ENCODE assay signal across 7 mouse cellular contexts in the genomic region with DNA sequence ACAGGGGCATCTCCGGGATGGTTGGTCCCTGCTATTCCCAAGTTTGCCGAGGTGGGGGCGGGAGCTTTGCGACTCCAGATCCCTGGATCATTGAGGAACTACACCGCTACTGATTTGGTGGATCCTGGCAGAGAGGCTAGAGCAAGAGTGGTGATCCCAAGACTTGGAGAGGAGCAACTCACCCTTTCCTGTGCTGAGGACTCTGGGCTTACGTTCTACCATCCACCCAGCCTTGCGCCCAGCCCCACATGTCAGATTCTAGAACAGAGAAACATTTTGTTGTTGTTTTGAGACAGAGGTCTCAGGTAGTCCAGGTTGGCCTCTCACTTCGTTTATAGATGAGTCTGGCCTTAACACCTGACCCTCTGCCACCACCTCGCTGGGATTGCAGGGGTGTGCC. TPM values are rescaled to one million over a fixed set of nuclear protein-coding genes. Genes with fewer than 3 reads are reported as not detected.
A peak's percentile ranks its signal among the peaks of the same experiment; 100 is the strongest.
DNase-seq lines count a peak whose midpoint lies in the region; ATAC-seq and TF ChIP-seq lines count a peak whose summit lies in the region.

No protein-coding gene starts in this region.

- H3K27ac ChIP-seq in cortical plate, adult 2 months (ENCODE audit: insufficient read depth, low read length): peak overlapping the region; percentile 68
- peak overlapping the region; percentile 62 for H3K27ac ChIP-seq in hindbrain, embryonic 16.5 days (ENCODE audit: low read depth, low read length)

- H3K9ac ChIP-seq in hindbrain, embryonic 16.5 days (ENCODE audit: low read depth, low read length): peak overlapping the region; percentile 77

- peak; percentile 38; the same call in 1 of the 2 replicates for ATAC-seq in hindbrain, embryonic 16.5 days

- H3K4me2 ChIP-seq in hindbrain, embryonic 16.5 days (ENCODE audit: low read length): peak overlapping the region; percentile 99

- H3K4me1 ChIP-seq in lung, adult 2 months (ENCODE audit: control insufficient read depth, insufficient read depth, low read length): no peaks in the 10 kb centered on the region; the same call in 1 of the 2 replicates
- no peaks in the 10 kb centered on the region for H3K4me1 ChIP-seq in cortical plate, adult 2 months (ENCODE audit: control insufficient read depth, insufficient read depth, low read length)
- peaks cover 11% of the 10 kb centered on the region for H3K4me1 ChIP-seq in hindbrain, embryonic 16.5 days (ENCODE audit: control insufficient read depth, insufficient read depth, low read depth, low read length)

- H3K9me3 ChIP-seq in hindbrain, embryonic 16.5 days (ENCODE audit: control insufficient read depth, low read length): no peaks in the 10 kb centered on the region

- TF ChIP-seq POLR2A in lung, adult 2 months (IDR thresholded peaks at IDR 0.05; ENCODE audit: borderline replicate concordance, extremely low read depth, low read depth, low read length): no peak
- TF ChIP-seq POLR2A in cortical plate, adult 2 months (IDR thresholded peaks at IDR 0.05; ENCODE audit: extremely low read depth, insufficient read depth, low read length): no peak

- intact Hi-C loops in gastrocnemius, postnatal 14 days (cut with DNase I; ENCODE audit: low total_unique reads): no loop called here

- peaks cover 11% of the 10 kb centered on the region; the same call in 1 of the 2 replicates for H3K36me3 ChIP-seq in hindbrain, embryonic 16.5 days (ENCODE audit: control insufficient read depth, insufficient read depth, low read length)

- no peak for DNase-seq in lung, adult 2 months
- DNase-seq in lung, adult 18-20 months: no peak
- DNase-seq in naive thymus-derived CD4-positive, alpha-beta T cell, adult 2 months (ENCODE audit: low read depth): peak; percentile 81
- DNase-seq in frontal cortex, postnatal 36 days (ENCODE audit: low spot score in 2 of 2): no peak
- no peak for DNase-seq in gastrocnemius, postnatal 14 days

- 4% methylated on average over 9 of the region's 9 CpGs for WGBS in lung, adult 2 months
- 12% methylated on average over 9 of the region's 9 CpGs for WGBS in hindbrain, embryonic 16.5 days

- H3K27me3 ChIP-seq in hindbrain, embryonic 16.5 days (replicated peaks; ENCODE audit: control insufficient read depth, insufficient read depth, low read length): no peaks in the 10 kb centered on the region

- H3K4me3 ChIP-seq in lung, adult 2 months (replicated peaks; ENCODE audit: extremely low read depth, low read depth, low read length): peak overlapping the region; percentile 67
- peak overlapping the region; percentile 70 for H3K4me3 ChIP-seq in cortical plate, adult 2 months (ENCODE audit: insufficient read depth, low read length)
- peak overlapping the region; percentile 67 for H3K4me3 ChIP-seq in hindbrain, embryonic 16.5 days (ENCODE audit: low read length)

- no peak for TF ChIP-seq CTCF in lung, adult 2 months (IDR thresholded peaks at IDR 0.05; ENCODE audit: insufficient read depth, low read length)
- TF ChIP-seq CTCF in cortical plate, adult 2 months (IDR thresholded peaks at IDR 0.05; ENCODE audit: extremely low read depth, insufficient read depth, low read length): no peak

RNA-seq across cellular contexts. Expression of gene Nfkbid, which starts 1.0 kb away (rescaled TPM):
- polyA plus RNA-seq in lung, adult 2 months (2012; rRNA removed): 7.2 and 8.6 TPM in 2 replicates
- 4.4 and 5.7 TPM in 2 replicates for polyA plus RNA-seq in cortical plate, adult 2 months (2012; rRNA removed)
- polyA plus RNA-seq in hindbrain, embryonic 16.5 days (2015; fragmentation: Nextera tagmentation; extraction: Ambion mirVana): 2.5 and 2.9 TPM in 2 replicates
- under 1 TPM; 0.21 to 0.33 TPM for total RNA-seq in gastrocnemius, postnatal 14 days (2021)

RNA-seq across cellular contexts. Expression of gene Hcst, which starts 2.9 kb away (rescaled TPM):
- 33.9 and 37.1 TPM in 2 replicates for polyA plus RNA-seq in lung, adult 2 months (2012; rRNA removed)
- 1.1 and 1.7 TPM in 2 replicates for polyA plus RNA-seq in cortical plate, adult 2 months (2012; rRNA removed)
- polyA plus RNA-seq in hindbrain, embryonic 16.5 days (2015; fragmentation: Nextera tagmentation; extraction: Ambion mirVana): 0.95 and 0.97 TPM in 2 replicates
- under 1 TPM in 1 of 2 experiments, not detected in 1; 0.94 TPM for total RNA-seq in gastrocnemius, postnatal 14 days (2021)

RNA-seq across cellular contexts. Expression of gene Tyrobp, which starts 9.0 kb away (rescaled TPM):
- 328 and 425 TPM in 2 replicates for polyA plus RNA-seq in lung, adult 2 months (2012; rRNA removed)
- 78.9 and 79.5 TPM in 2 replicates for polyA plus RNA-seq in cortical plate, adult 2 months (2012; rRNA removed)
- 29.7 and 31.5 TPM in 2 replicates for polyA plus RNA-seq in hindbrain, embryonic 16.5 days (2015; fragmentation: Nextera tagmentation; extraction: Ambion mirVana)
- total RNA-seq in gastrocnemius, postnatal 14 days (2021): 10 to 100 TPM in 1 of 2 experiments, 1 to 10 TPM in 1; 7.8 to 10.4 TPM

RNA-seq across cellular contexts. Expression of gene Aplp1, which starts 22.8 kb away (rescaled TPM):
- 9.5 and 11.8 TPM in 2 replicates for polyA plus RNA-seq in lung, adult 2 months (2012; rRNA removed)
- 1,095 and 1,125 TPM in 2 replicates for polyA plus RNA-seq in cortical plate, adult 2 months (2012; rRNA removed)
- 742 and 752 TPM in 2 replicates for polyA plus RNA-seq in hindbrain, embryonic 16.5 days (2015; fragmentation: Nextera tagmentation; extraction: Ambion mirVana)
- 1 to 10 TPM; 1.9 to 2.3 TPM for total RNA-seq in gastrocnemius, postnatal 14 days (2021)

RNA-seq across cellular contexts. Expression of gene Kirrel2, which starts 34.9 kb away (rescaled TPM):
- not detected in 2 replicates for polyA plus RNA-seq in lung, adult 2 months (2012; rRNA removed)
- polyA plus RNA-seq in cortical plate, adult 2 months (2012; rRNA removed): 7.8 and 8.3 TPM in 2 replicates
- polyA plus RNA-seq in hindbrain, embryonic 16.5 days (2015; fragmentation: Nextera tagmentation; extraction: Ambion mirVana): 3.0 and 4.2 TPM in 2 replicates
- not detected for total RNA-seq in gastrocnemius, postnatal 14 days (2021)

Comparison
In these comparisons a context has a peak if more than half of its experiments do, and no peak if none do; other contexts are left out.
1. RNA of gene Hcst, which starts 2.9 kb away (polyA plus RNA-seq): 33.9 to 37.1 TPM in lung, adult 2 months; 1.1 to 1.7 TPM in cortical plate, adult 2 months and 0.95 to 0.97 TPM in hindbrain, embryonic 16.5 days; every median in the first group is over 10 times any median in the second.
2. Peak in every context shown above with its lines, with median percentiles within 50 percentile points of each other: H3K4me3 ChIP-seq.